Mouse (Mus musculus): ENCODE data around the gene Rnf223.

GRCm38 (mm10) chr4:156083348-156083747, 47.0 kb upstream of the Rnf223 start:
- TF ChIP-seq POLR2A (IDR thresholded peaks at IDR 0.05; ENCODE audit: borderline replicate concordance, control insufficient read depth, low read depth, low read length) (no peak), CTCF (IDR thresholded peaks at IDR 0.05; ENCODE audit: control insufficient read depth, insufficient read depth, low read length) (no peak)
